Mouse (Mus musculus) B cell, adult 2 months (primary cell): ENCODE data around the gene Naif1.

Experiments used
- DNase-seq, 2 experiments: peaks; one replicate each; pipeline ENCODE4 v3.0.0; 2022

Naif1 gene

GRCm38 (mm10) chr2:32503588-32503987 lies 53.3 kb downstream of the Naif1 start:
- no peak for DNase-seq

GRCm38 (mm10) chr2:32505536-32505935 lies 55.3 kb downstream of the Naif1 start:
- DNase-seq, result peak; percentile 31 to 34
